Mouse (Mus musculus): ENCODE results near the gene Gstm3.

- TF ChIP-seq CTCF (IDR thresholded peaks at IDR 0.05; ENCODE audit: control insufficient read depth, insufficient read depth, insufficient read length) (no peak), CEBPB (IDR thresholded peaks at IDR 0.05; ENCODE audit: low read depth) (no peak), USF1 (IDR thresholded peaks at IDR 0.05; ENCODE audit: low read depth) (no peak), MAX (IDR thresholded peaks at IDR 0.05) (no peak), MYOG (IDR thresholded peaks at IDR 0.05; ENCODE audit: control insufficient read depth, extremely low read depth, insufficient read length) (no peak), MYOD1 (IDR thresholded peaks at IDR 0.05; ENCODE audit: control insufficient read depth, insufficient read length, low read depth) (no peak)
Observed at GRCm38 (mm10) chr3:108011558-108011957, 42.5 kb upstream of the Gstm3 start.

Data from C2C12 (cell line).